Mouse (Mus musculus) liver, adult (tissue): ENCODE data around the gene Slc12a3.

Experiments
- GATA4 ChIP-seq: IDR thresholded peaks from 2 replicates; pipeline ENCODE4 v1.6.1; 2014; ENCODE audit warnings: mild to moderate bottlenecking, low read length; ENCODE audit not compliant: insufficient replicate concordance

Slc12a3 gene

DNA sequence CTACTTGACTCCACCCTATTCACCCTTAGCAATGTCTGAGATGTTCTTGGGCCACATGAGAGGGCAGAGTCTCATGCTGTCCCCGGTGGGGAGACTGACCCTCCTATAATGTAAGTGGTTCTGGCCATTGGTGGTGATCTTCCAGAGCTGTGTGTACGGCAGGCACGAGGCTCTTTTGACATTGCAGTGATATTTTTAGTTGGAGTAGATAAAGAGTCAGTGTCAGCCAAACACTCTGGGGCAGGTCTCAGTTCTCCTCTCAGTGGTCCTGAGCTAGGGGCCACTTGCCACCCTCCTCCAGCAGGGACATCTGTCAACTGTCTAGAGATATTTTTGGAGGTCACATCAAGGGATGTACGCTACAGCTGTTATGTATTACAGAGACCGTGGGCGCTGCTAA is 28.2 kb downstream of the Slc12a3 start:
- TF ChIP-seq GATA4, result no peak

DNA sequence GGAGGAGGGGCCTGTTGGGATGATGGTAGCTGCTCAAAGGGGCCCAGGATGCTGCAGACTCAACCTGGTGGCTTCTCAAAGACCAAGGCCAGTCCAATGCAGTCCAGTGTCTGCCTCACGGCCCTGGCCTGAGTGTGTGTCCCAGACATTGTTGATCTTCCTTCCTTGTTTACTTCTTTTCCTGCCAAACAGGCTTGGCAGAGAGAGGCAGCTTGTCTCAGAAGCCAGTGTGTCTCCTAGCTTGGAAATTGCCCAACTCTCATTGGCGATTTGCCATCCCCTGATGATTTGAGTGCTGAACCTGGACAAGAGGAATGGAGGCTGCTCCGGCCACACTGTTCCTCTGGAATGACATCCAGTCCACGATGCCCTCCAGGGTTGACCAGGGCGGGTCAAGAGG is 29.5 kb downstream of the Slc12a3 start:
- no peak; the same call in 1 of the 2 replicates for TF ChIP-seq GATA4

DNA sequence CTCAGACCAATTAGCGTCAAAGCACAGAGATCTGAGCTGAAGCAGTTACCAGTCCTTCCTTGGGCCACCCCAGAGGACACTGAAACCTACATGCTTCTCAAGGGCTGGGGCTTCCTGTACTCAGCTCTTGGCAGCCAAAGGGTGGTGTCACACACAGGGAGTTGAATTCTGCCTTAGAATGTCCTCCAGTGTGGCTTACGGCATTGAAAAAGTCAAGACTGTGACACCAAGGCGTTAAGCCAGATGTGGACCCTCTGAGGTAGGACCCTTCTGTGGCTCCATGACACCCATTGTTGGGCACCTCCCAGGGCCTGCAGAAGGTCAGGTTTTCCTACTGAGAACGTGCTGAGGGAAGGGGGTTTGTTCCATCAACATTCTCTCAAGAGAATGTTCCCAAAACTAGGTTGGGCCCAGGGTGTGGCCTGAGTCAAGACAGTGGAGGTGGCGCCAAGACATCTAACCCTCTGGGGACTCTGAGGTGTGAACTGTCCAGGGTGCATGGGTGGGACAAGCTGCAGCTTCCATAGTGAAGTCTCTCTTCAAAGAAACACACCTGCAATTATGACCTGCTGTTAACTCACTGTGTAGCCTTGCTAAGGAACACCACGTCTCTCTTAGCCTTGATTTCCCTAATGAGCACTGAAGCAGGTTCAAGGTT is 32.9 kb downstream of the Slc12a3 start:
- TF ChIP-seq GATA4, result no peak

DNA sequence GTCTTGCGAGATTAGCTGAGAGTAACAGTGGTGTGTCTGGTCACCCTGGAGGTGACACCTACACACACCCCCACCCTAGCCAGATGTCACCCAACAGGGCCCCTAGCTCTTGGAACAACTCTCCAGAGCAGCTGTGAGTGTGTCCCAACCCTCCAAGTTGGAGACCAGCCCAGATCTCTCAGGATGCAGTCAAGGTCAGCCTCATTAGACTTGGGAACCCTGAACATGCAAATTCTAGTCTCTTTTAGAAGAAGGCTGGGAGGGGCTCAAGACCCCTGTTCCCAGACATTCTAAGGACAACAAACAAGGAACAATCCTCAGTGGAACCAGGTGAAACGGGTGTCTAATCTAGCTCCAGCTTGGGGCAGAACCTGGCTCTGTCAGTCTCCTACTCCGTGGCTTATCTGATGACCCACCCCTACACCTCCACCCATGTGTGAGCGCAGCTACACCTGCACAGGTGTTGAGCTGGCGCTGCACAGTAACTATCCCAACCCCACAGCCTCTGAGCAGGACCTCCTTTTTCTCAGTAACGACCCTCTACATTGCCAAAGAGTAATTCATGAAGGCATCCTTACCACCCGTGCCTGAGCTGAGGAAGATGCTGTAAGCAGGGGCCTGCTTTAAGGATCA is 33.7 kb downstream of the Slc12a3 start:
- TF ChIP-seq GATA4, result no peak; the same call in 1 of the 2 replicates

DNA sequence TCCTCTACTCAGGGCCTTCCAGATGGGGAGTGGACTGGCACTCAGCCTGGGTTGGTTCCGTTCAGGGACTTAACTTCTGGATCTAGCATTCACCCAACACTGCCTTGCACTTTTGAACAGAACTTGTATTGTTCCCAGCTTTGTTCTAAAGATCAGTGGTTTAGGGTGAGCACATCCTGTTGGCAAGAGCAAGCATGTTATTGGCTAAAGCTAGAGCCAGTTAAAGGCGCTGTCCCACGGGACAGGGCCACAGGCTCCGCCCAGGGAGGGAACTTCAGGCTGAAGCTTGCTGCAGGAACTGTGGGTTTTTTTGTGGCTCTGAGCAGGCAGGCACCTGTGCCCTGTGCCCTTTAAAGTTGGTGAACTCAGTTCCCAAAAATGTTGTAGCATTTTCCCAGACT is 34.3 kb downstream of the Slc12a3 start:
- TF ChIP-seq GATA4, result no peak

DNA sequence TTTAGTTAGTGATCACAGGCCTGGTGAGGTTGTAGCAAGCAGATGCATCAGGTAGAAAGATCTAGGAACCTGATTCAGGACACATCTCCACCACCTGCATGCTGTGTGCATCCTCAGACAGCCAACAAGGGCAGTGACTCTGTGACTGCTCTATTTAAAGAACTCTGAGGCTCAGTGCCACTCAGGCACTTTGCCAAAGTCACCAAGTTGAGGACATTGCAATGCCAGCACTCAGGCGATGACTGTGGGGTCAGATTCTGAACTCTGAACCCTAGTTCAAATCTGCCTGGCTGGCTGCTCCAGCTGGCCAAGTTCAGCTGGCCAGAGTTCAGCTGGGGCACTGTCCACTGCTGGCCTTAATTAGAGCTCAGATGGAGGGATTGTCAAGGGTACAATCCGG is 34.9 kb downstream of the Slc12a3 start:
- no peak; the same call in 1 of the 2 replicates for TF ChIP-seq GATA4

DNA sequence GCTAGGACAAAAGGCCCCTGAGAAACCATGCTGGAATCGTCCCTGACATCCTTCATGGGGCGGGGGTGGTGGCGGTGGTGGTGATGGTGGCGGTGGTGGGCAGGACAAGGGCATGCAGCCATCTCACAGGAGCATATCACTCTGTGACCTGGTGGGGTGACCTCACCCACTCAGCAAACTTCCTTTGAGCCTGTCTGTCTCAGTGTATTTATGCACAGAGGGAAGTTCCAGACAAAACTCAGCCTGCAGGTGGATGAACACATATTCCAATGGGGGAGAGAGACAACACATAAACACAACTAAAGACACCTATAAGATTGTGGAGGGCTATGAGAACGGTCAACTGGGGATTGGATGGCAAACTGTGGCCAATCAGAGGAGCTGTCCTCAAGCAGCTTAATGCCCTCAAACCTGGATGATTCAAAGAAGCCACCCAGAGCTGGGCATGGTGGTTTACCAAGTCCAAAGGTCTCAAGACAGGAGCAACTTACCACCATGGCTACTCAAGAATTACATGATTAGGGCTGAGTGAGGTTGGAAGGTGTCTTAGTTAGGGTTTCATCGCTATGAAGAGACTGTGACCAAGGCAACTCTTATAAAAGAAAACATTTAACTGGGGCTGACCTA is 35.8 kb downstream of the Slc12a3 start:
- no peak for TF ChIP-seq GATA4

DNA sequence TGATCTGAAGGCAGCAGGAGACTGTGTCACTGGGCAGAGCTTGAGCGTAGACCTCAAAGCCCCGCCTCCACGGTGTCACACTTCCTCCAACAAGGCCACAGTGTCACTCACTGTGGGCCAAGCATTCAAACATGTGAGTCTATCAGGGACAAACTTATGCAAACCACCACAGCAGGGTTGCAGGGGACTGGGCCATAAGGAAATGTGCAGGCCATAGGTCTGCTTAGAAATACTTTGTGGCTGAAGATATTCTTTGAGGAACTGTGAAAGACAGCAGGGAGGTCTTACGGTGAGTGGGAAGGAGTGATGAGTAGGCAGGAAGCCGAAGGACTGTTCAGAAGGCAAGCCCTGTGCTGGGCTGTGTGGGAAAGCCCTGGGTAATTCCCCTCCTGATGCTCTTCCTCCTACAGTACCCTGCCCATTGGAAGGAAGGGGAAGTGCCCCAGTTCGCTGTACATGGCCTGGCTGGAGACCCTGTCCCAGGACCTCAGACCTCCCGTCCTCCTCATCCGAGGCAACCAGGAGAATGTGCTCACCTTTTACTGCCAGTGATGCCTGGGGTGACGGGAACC is 36.5 kb downstream of the Slc12a3 start:
- no peak for TF ChIP-seq GATA4

DNA sequence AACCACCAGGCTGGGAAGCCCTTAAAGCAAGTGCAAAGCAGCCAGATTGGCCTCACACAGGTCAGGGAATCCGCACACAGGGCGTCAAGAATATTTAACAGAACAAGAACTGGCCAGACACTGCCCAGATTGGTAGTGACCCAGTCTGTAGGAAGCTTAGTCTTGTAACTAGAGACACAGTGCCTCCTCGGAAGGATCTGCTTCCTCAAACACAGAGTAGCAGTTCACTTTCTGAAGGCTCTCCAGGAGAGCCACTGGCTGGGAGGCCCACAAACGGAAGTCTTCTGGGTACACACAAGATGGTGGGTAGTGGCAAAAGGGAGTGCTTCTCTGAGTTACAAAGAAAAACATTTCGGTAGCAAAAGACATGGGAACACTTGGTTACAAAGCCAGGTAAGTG is 41.8 kb downstream of the Slc12a3 start:
- TF ChIP-seq GATA4, result no peak

DNA sequence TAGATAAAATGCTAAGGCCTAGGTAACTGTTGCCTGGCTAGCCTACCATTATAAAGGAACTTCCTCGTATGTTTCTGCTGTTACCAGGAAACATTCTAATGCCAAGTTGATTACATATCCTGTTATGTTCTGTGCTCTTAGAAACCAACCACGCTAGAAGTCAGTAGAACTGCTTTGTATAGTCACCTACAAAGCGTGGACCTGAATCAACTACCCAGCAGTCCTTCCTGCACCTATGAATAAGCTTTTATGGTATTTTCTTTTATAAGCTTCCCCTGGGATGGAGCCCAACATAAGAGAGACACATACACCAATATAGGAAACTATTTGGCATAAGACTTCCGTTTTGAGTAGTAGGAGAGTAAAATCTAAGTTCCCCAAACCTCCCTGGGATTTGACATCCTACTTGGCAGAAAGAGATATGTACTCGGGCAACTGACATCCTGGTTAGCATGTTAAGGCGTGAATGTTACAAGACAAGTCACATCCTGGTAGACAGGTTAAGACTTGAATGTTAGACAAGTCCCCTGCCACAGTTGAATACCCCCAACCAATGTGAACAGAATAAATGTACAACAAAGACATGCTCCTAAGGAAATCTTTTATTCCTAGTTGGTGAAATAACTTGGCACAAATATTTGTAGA is 44.1 kb downstream of the Slc12a3 start:
- TF ChIP-seq GATA4, result no peak

DNA sequence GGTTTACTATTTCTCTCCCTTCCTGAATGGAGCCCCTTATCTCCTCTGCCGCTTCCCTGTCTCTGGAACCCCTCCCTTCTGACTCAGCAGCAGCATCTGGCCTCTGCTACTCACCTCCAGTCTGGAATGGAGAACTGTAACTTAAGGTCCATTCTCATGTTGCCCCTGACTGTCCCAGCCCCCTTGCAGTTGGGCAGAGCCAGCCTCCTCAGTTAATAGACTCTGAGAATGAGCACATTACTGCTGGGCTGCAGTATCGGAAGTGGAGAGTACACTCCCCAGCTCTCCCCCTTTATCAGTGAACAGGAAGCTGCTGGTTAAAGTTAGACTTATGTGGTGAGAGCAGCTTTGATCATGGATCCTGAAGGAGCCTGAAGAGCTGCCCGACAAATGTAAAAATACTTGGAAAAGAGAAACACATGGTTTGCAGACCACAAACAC is 46.6 kb downstream of the Slc12a3 start:
- peak; percentile 54; the same call in 1 of the 2 replicates for TF ChIP-seq GATA4

DNA sequence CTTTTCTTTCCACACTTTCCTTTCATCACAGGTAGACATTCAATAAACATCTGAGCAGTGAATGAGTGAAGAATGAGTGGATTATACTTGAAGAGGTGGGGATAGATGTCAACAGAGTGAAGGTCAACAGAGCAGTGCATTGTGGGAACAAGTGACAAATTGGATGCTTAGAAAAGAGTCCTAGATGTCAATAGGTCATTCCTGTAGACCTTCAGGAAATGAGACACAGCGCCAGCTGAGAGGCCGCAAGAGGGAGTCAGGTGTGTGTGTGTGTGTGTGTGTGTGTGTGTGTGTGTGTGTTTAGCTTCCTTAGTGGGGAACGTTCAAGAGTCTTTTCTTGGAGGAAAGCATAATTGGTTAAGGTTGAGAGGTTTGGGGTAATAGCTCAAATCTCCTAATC is 47.2 kb downstream of the Slc12a3 start:
- no peak for TF ChIP-seq GATA4

DNA sequence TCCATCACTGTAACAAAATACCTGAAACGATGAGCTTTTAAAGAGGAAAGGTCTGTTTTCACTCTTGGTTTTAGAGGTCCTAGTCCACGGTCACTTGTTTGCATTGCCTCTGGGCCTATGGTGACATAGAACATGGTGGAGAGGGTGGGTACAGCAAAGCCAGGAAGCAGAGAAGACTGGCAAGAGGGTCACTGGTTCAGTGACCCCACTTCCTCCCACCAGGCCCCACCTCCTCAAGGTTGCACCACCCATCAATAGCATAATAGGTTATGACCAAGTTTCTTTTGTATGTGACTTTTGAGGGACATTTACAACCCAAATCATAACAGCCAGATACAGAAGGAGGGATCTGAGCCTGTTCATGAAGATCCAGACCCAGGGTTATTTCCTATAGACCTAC is 47.6 kb downstream of the Slc12a3 start:
- TF ChIP-seq GATA4, result no peak

DNA sequence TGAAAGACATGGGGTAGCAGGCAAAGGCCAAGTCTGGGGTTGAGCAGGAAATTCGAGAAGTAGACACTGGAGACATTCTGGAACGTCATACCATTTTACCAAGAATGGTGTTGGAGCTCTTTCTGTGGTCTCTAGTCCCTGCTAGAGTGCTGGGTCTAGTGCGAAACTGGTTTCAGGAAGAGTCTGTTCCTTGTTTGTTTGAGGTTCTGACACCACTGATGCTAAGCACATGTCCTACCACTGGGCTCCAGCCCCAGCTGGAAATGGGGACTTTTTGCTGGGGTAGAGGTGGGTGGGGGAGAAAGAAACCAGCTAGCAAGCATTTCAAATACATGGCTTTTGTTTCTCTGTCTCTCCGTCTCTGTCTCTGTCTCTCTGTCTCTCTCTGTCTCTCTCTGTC is 48.0 kb downstream of the Slc12a3 start:
- no peak for TF ChIP-seq GATA4

DNA sequence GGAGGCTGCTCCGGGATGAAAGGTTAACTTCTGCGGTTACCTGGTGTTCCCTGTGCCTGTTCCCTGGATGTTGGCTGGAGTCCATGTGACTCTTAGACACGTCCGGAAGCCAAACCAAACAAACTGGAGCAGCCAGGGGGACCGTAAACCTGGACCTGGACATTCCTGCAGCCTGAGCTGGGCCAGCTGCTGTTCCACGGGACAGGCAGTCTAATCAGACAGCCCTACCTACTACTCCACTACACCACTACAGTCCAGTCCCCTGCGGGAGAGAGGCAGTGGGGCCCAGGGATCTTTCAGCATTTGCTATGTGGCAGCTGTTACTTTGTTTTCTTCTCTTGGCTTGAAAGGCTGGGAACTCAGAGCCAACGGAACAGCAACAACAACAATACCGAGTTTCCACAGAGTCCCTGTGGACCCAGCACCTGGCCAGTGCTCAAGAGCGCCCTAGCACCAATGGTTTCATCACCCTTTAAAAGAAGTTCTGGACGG is 48.8 kb downstream of the Slc12a3 start:
- TF ChIP-seq GATA4, result no peak
